Mouse (Mus musculus) neural tube, embryonic 14.5 days (tissue): Measurements from ENCODE around the gene Rere. TPM values are rescaled to one million over a fixed set of nuclear protein-coding genes. Genes with fewer than 3 reads are reported as not detected.
"Not testable (repeated sequence)": the region's sequence is repeated elsewhere in the genome, so short reads cannot be mapped to it uniquely, and the experiment has no call there.

Experiments used
- ATAC-seq: fragments of 200-750 bp; cut with Nextera tagmentation; 2 replicates; pipeline ENCODE4 v1.8.0; 2017; ENCODE audit warnings: low read depth, mild to moderate bottlenecking, moderate TSS enrichment, moderate library complexity
- H3K27ac ChIP-seq: fragments of 300-500 bp; sonication (generic); 2 replicates; pipeline ENCODE4 v1.5.1; 2014; ENCODE audit warnings: low read depth, mild to moderate bottlenecking, control low read depth, low read length, moderate library complexity, mixed read lengths
- H3K27me3 ChIP-seq: fragments of 300-500 bp; sonication (generic); 2 replicates; pipeline ENCODE4 v1.6.1; 2014; ENCODE audit warnings: low read length; ENCODE audit not compliant: control insufficient read depth, insufficient read depth
- H3K36me3 ChIP-seq: fragments of 300-500 bp; sonication (generic); 2 replicates; pipeline ENCODE4 v1.6.1; 2014; ENCODE audit warnings: low read length, mixed read lengths; ENCODE audit not compliant: control insufficient read depth, insufficient read depth
- H3K4me1 ChIP-seq: fragments of 300-500 bp; sonication (generic); 2 replicates; pipeline ENCODE4 v1.6.1; 2014; ENCODE audit warnings: low read length; ENCODE audit not compliant: control insufficient read depth, insufficient read depth
- H3K4me2 ChIP-seq: fragments of 300-500 bp; sonication (generic); 2 replicates; pipeline ENCODE4 v1.6.1; 2014; ENCODE audit warnings: mild to moderate bottlenecking, low read depth, low read length, control low read depth
- H3K4me3 ChIP-seq: fragments of 300-500 bp; sonication (generic); 2 replicates; pipeline ENCODE4 v1.5.1; 2014; ENCODE audit warnings: low read depth, low read length, control low read depth, mixed read lengths
- H3K9ac ChIP-seq: fragments of 300-500 bp; sonication (generic); replicated peaks from 2 replicates; pipeline ENCODE4 v1.6.1; 2014; ENCODE audit warnings: low read depth, mild to moderate bottlenecking, control low read depth, low read length, mixed read lengths
- H3K9me3 ChIP-seq: fragments of 300-500 bp; sonication (generic); 2 replicates; pipeline ENCODE4 v1.6.1; 2016; ENCODE audit warnings: low read length; ENCODE audit not compliant: control insufficient read depth
- WGBS: fragments of 180-500 bp; shearing (Covaris S2); extraction: QIAGEN DNeasy Blood & Tissue Kit; methylation state at CpG from one replicate; pipeline ENCODE4 v1.1.7; 2014; 5-methylcytosine and 5-hydroxymethylcytosine counted together
- polyA plus RNA-seq: library from polyadenylated mRNA; unstranded; fragments of >200 nt; fragmentation: Nextera tagmentation; extraction: Ambion mirVana; gene quantifications from 2 replicates; pipeline ENCODE4 v1.2.1, GENCODE M21; 2014

The Rere gene
- polyA plus RNA-seq, 1 experiment from 2014 or later, result 50.7 TPM

DNA sequence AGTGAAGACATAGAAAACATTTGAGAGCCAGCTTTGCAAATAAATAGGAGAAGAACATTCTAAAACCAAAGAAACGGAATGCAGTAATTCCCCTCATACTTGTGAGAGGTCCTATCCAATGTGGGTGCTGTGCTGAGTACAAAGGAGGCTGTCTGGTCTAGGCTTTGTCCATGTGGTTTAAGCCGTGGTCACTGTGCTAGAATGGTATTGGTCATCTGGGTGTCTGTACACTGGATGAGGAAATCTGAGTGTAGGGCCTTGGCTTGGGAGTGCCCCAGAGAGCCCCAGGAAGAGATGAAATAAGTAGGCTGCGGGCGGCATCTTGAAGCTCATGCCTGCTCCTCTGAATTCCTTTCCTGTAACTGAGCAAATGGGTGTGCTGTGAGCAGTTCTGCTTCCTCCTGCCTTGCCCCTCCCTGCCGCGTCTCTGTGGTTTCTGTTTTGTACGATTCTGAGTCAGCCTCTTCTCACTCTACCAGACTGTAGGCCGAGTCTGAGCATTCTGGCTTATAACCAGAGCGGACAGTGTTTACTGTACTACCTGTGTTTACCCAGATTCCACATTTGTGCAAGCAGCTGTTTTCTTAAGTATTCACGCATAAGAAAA lies 263.3 kb downstream of the Rere start:
- no peaks in the 10 kb centered on the region for H3K27me3 ChIP-seq
- H3K9me3 ChIP-seq, result no peaks in the 10 kb centered on the region
- H3K27ac ChIP-seq, result no peak overlapping the region
- no peak for ATAC-seq
- 84% methylated on average over 10 of the region's 10 CpGs for WGBS
- no peak overlapping the region for H3K9ac ChIP-seq
- peaks cover 8% of the 10 kb centered on the region; the same call in 1 of the 2 replicates for H3K4me1 ChIP-seq
- no peak overlapping the region for H3K4me2 ChIP-seq
- H3K4me3 ChIP-seq, result no peak overlapping the region
- H3K36me3 ChIP-seq, result 0 out of 2 replicates have a peak, but pooled peaks cover 3% of the 10 kb centered on the region

GRCm38 (mm10) chr4:150545775-150546174 lies 264.3 kb downstream of the Rere start:
- H3K4me1 ChIP-seq, result 0 out of 2 replicates have a peak, but pooled peaks cover 3% of the 10 kb centered on the region
- H3K36me3 ChIP-seq, result 0 out of 2 replicates have a peak, but pooled peaks cover 3% of the 10 kb centered on the region
- no peak overlapping the region for H3K4me2 ChIP-seq
- no peak overlapping the region for H3K9ac ChIP-seq
- WGBS, result 90% methylated on average over 7 of the region's 7 CpGs
- H3K9me3 ChIP-seq, result no peaks in the 10 kb centered on the region
- H3K27ac ChIP-seq, result no peak overlapping the region
- no peaks in the 10 kb centered on the region for H3K27me3 ChIP-seq
- no peak overlapping the region for H3K4me3 ChIP-seq
- ATAC-seq, result no peak

GRCm38 (mm10) chr4:150546296-150546695 lies 264.9 kb downstream of the Rere start:
- not testable (repeated sequence) for H3K27me3 ChIP-seq, H3K9ac ChIP-seq, H3K9me3 ChIP-seq, H3K27ac ChIP-seq, H3K4me1 ChIP-seq, H3K4me2 ChIP-seq, H3K4me3 ChIP-seq, H3K36me3 ChIP-seq, ATAC-seq
- WGBS, result 98% methylated on average over 4 of the region's 4 CpGs

- Histone ChIP-seq H3K4me3 (no peak overlapping the region), H3K4me1 (no peaks in the 10 kb centered on the region), H3K36me3 (0 out of 2 replicates have a peak, but pooled peaks cover 3% of the 10 kb centered on the region), H3K9me3 (no peaks in the 10 kb centered on the region), H3K27me3 (no peaks in the 10 kb centered on the region), H3K4me2 (no peak overlapping the region), H3K9ac (no peak overlapping the region), H3K27ac (no peak overlapping the region)
- ATAC-seq, result no peak
- 92% methylated on average over 9 of the region's 9 CpGs for WGBS
These were observed 267.9 kb downstream of the Rere start for GRCm38 (mm10) chr4:150549393-150549792.

- H3K4me1 ChIP-seq, result no peaks in the 10 kb centered on the region
- ATAC-seq, result no peak
- no peak overlapping the region for H3K4me3 ChIP-seq
- H3K36me3 ChIP-seq, result 0 out of 2 replicates have a peak, but pooled peaks cover 3% of the 10 kb centered on the region
- H3K9ac ChIP-seq, result no peak overlapping the region
- H3K27ac ChIP-seq, result 0 out of 2 replicates have a peak overlapping the region, but pooled peaks have one; percentile 16
- H3K27me3 ChIP-seq, result no peaks in the 10 kb centered on the region
- WGBS, result 82% methylated on average over 12 of the region's 12 CpGs
- H3K4me2 ChIP-seq, result no peak overlapping the region
- no peaks in the 10 kb centered on the region for H3K9me3 ChIP-seq
These were observed 268.7 kb downstream of the Rere start for GRCm38 (mm10) chr4:150549989-150550716.

DNA sequence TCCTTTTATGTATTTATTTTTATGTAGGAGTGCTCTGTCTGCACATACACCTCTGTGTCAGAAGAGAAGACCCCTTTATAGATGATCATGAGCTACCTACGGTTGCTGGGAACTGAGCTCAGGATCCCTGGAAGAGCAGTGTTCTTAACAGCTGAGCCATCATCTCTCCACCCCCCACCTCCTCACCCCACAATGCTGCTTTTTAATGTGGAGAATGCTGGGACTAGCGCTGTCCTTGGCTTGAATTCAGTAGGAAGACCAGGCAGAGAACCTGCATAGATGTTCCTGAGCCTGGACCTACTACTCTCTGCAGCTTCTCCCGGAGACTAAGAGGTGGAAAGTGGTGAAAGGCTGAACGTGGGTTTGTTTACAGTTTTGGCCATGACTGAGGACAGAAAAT lies 269.9 kb downstream of the Rere start:
- WGBS, result 79% methylated on average over 4 of the region's 4 CpGs
- H3K4me3 ChIP-seq, result no peak overlapping the region
- no peak overlapping the region for H3K4me2 ChIP-seq
- no peak overlapping the region for H3K27ac ChIP-seq
- ATAC-seq, result no peak
- H3K36me3 ChIP-seq, result 0 out of 2 replicates have a peak, but pooled peaks cover 3% of the 10 kb centered on the region
- H3K4me1 ChIP-seq, result peaks cover 8% of the 10 kb centered on the region
- H3K9ac ChIP-seq, result no peak overlapping the region
- H3K27me3 ChIP-seq, result no peaks in the 10 kb centered on the region
- H3K9me3 ChIP-seq, result no peaks in the 10 kb centered on the region

DNA sequence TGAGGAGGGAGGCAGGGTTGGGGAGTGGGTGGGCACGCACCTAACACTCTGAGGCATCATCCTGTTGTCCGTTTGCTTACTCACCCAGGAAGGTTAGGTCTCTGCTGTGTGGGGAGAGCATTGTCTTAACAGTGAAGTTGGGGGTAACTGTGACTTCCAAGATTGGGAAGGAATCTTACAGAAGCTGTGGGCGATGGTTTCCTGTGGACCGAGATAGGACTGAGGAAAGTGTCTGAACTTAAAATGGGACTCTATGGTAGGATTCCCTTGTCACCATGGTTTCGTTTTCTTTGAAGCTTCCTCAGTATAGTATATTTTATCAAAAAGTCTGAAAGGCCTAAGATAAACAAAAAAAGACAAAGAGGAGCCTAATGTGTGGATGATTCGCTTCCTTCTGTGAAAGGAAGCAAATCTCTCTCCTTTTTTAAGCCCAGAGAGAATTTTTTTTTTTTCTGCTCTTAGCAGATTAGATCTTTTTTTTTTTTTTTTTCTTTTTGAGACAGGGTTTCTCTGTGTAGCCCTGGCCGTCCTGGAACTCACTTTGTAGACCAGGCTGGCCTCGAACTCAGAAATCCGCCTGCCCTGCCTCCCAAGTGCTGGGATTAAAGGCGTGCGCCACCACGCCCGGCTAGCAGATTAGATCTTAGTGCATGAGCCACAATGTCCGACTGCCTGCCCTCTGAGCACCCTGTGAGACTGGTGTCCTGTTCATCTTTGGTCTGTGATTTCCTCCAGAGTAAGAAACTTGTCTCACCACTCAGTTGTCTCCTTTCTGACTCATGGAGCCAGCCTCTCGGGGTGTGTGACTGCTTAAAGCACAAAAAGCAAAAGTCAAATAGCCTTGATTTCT lies 271.5 kb downstream of the Rere start:
- ATAC-seq, result no peak
- Histone ChIP-seq H3K4me3 (no peak overlapping the region), H3K27me3 (no peaks in the 10 kb centered on the region), H3K4me1 (peaks cover 24% of the 10 kb centered on the region), H3K4me2 (no peak overlapping the region), H3K36me3 (no peaks in the 10 kb centered on the region), H3K9ac (no peak overlapping the region), H3K9me3 (no peaks in the 10 kb centered on the region), H3K27ac (no peak overlapping the region)
- WGBS, result 90% methylated on average over 15 of the region's 15 CpGs

- Histone ChIP-seq H3K27me3 (no peaks in the 10 kb centered on the region), H3K4me3 (no peak overlapping the region), H3K9me3 (no peaks in the 10 kb centered on the region), H3K9ac (no peak overlapping the region), H3K27ac (peak overlapping the region; percentile 86), H3K4me2 (no peak overlapping the region), H3K36me3 (no peaks in the 10 kb centered on the region), H3K4me1 (peaks cover 28% of the 10 kb centered on the region)
- ATAC-seq, result no peak
These were observed 274.3 kb downstream of the Rere start for GRCm38 (mm10) chr4:150555783-150556182.
